Mouse (Mus musculus): ENCODE data around the gene Abca3. TPM values are rescaled to one million over a fixed set of nuclear protein-coding genes. Genes with fewer than 3 reads are reported as not detected.
A peak's percentile ranks its signal among the peaks of the same experiment; 100 is the strongest.

Abca3 gene
- 57.0 and 58.6 TPM in 2 replicates for polyA plus RNA-seq (2012; rRNA removed)

GRCm38 (mm10) chr17:24351760-24352357 lies at the start of gene Abca3:
Gene Abca3, plus strand, starts transcription at chr17:24351950.
- H3K27ac ChIP-seq (ENCODE audit: insufficient read depth, low read length) = peak within 1 kb of the TSS; percentile 72
- peak; percentile 98 to 99 for DNase-seq
- peak within 1 kb of the TSS; percentile 74 for H3K4me3 ChIP-seq (replicated peaks; ENCODE audit: insufficient read depth, low read depth, low read length)
- no peaks in the 10 kb centered on the region for H3K27me3 ChIP-seq (ENCODE audit: control insufficient read depth, insufficient read depth, low read length)
- WGBS = under 1% methylated on average over 48 of the region's 55 CpGs
- TF ChIP-seq POLR2A (IDR thresholded peaks at IDR 0.05; ENCODE audit: borderline replicate concordance, insufficient read depth, low read length) (peak; percentile 74), CTCF (IDR thresholded peaks at IDR 0.05; ENCODE audit: borderline replicate concordance, insufficient read depth, low read depth, low read length) (peak; percentile 97)
- peaks cover 14% of the 10 kb centered on the region for H3K4me1 ChIP-seq (ENCODE audit: control insufficient read depth, insufficient read depth, low read length)

GRCm38 (mm10) chr17:24307500-24307899 lies 44.2 kb upstream of the Abca3 start:
- TF ChIP-seq CTCF (IDR thresholded peaks at IDR 0.05; ENCODE audit: borderline replicate concordance, insufficient read depth, low read depth, low read length) (peak; percentile 85), POLR2A (IDR thresholded peaks at IDR 0.05; ENCODE audit: borderline replicate concordance, insufficient read depth, low read length) (no peak)
- DNase-seq = peak; percentile 50 to 52
- H3K4me3 ChIP-seq (replicated peaks; ENCODE audit: insufficient read depth, low read depth, low read length) = no peak overlapping the region
- WGBS = 31% methylated on average over 4 of the region's 4 CpGs
- H3K4me1 ChIP-seq (ENCODE audit: control insufficient read depth, insufficient read depth, low read length) = no peaks in the 10 kb centered on the region
- no peak overlapping the region for H3K27ac ChIP-seq (ENCODE audit: insufficient read depth, low read length)
- no peaks in the 10 kb centered on the region for H3K27me3 ChIP-seq (ENCODE audit: control insufficient read depth, insufficient read depth, low read length)

GRCm38 (mm10) chr17:24320826-24321225 lies 30.9 kb upstream of the Abca3 start:
- DNase-seq = no peak
- TF ChIP-seq CTCF (IDR thresholded peaks at IDR 0.05; ENCODE audit: borderline replicate concordance, insufficient read depth, low read depth, low read length) = no peak
- TF ChIP-seq POLR2A (IDR thresholded peaks at IDR 0.05; ENCODE audit: borderline replicate concordance, insufficient read depth, low read length) = no peak

GRCm38 (mm10) chr17:24325051-24325450 lies 26.7 kb upstream of the Abca3 start:
- Histone ChIP-seq H3K27me3 (ENCODE audit: control insufficient read depth, insufficient read depth, low read length) (no peaks in the 10 kb centered on the region), H3K27ac (ENCODE audit: insufficient read depth, low read length) (no peak overlapping the region), H3K4me1 (ENCODE audit: control insufficient read depth, insufficient read depth, low read length) (no peaks in the 10 kb centered on the region), H3K4me3 (replicated peaks; ENCODE audit: insufficient read depth, low read depth, low read length) (no peak overlapping the region)
- TF ChIP-seq CTCF (IDR thresholded peaks at IDR 0.05; ENCODE audit: borderline replicate concordance, insufficient read depth, low read depth, low read length) (no peak), POLR2A (IDR thresholded peaks at IDR 0.05; ENCODE audit: borderline replicate concordance, insufficient read depth, low read length) (no peak)
- WGBS = 83% methylated on average over 10 of the region's 10 CpGs
- DNase-seq = no peak

More at GRCm38 (mm10) chr17:24320826-24321225, 30.9 kb upstream of the Abca3 start:
- 76% methylated on average over 3 of the region's 3 CpGs for WGBS
- Histone ChIP-seq H3K27ac (ENCODE audit: insufficient read depth, low read length) (no peak overlapping the region), H3K27me3 (ENCODE audit: control insufficient read depth, insufficient read depth, low read length) (no peaks in the 10 kb centered on the region; the same call in 1 of the 2 replicates), H3K4me3 (replicated peaks; ENCODE audit: insufficient read depth, low read depth, low read length) (no peak overlapping the region), H3K4me1 (ENCODE audit: control insufficient read depth, insufficient read depth, low read length) (no peaks in the 10 kb centered on the region)

GRCm38 (mm10) chr17:24327656-24328055 lies 24.1 kb upstream of the Abca3 start:
- no peak overlapping the region for H3K4me3 ChIP-seq (replicated peaks; ENCODE audit: insufficient read depth, low read depth, low read length)
- H3K4me1 ChIP-seq (ENCODE audit: control insufficient read depth, insufficient read depth, low read length) = no peaks in the 10 kb centered on the region
- DNase-seq = no peak
- H3K27ac ChIP-seq (ENCODE audit: insufficient read depth, low read length) = no peak overlapping the region
- no peak for TF ChIP-seq CTCF (IDR thresholded peaks at IDR 0.05; ENCODE audit: borderline replicate concordance, insufficient read depth, low read depth, low read length)
- no peak for TF ChIP-seq POLR2A (IDR thresholded peaks at IDR 0.05; ENCODE audit: borderline replicate concordance, insufficient read depth, low read length)
- H3K27me3 ChIP-seq (ENCODE audit: control insufficient read depth, insufficient read depth, low read length) = no peaks in the 10 kb centered on the region
- 82% methylated on average over 7 of the region's 7 CpGs for WGBS

GRCm38 (mm10) chr17:24344672-24345071 lies 7.1 kb upstream of the Abca3 start:
- Histone ChIP-seq H3K27me3 (ENCODE audit: control insufficient read depth, insufficient read depth, low read length) (no peaks in the 10 kb centered on the region), H3K4me1 (ENCODE audit: control insufficient read depth, insufficient read depth, low read length) (no peaks in the 10 kb centered on the region), H3K27ac (ENCODE audit: insufficient read depth, low read length) (no peak overlapping the region), H3K4me3 (replicated peaks; ENCODE audit: insufficient read depth, low read depth, low read length) (no peak overlapping the region)
- WGBS = 89% methylated on average over 8 of the region's 8 CpGs
- no peak for TF ChIP-seq POLR2A (IDR thresholded peaks at IDR 0.05; ENCODE audit: borderline replicate concordance, insufficient read depth, low read length)
- no peak for TF ChIP-seq CTCF (IDR thresholded peaks at IDR 0.05; ENCODE audit: borderline replicate concordance, insufficient read depth, low read depth, low read length)
- DNase-seq = no peak

- no peak overlapping the region for H3K4me3 ChIP-seq (replicated peaks; ENCODE audit: insufficient read depth, low read depth, low read length)
- WGBS = 57% methylated on average over 7 of the region's 7 CpGs
- no peak for TF ChIP-seq CTCF (IDR thresholded peaks at IDR 0.05; ENCODE audit: borderline replicate concordance, insufficient read depth, low read depth, low read length)
- no peak for TF ChIP-seq POLR2A (IDR thresholded peaks at IDR 0.05; ENCODE audit: borderline replicate concordance, insufficient read depth, low read length)
Observed at GRCm38 (mm10) chr17:24346831-24347230, 4.9 kb upstream of the Abca3 start.

GRCm38 (mm10) chr17:24349176-24349575 lies 2.6 kb upstream of the Abca3 start:
- no peak for DNase-seq
- H3K27me3 ChIP-seq (ENCODE audit: control insufficient read depth, insufficient read depth, low read length) = no peaks in the 10 kb centered on the region
- H3K4me1 ChIP-seq (ENCODE audit: control insufficient read depth, insufficient read depth, low read length) = peaks cover 5% of the 10 kb centered on the region
- no peak overlapping the region for H3K4me3 ChIP-seq (replicated peaks; ENCODE audit: insufficient read depth, low read depth, low read length)
- H3K27ac ChIP-seq (ENCODE audit: insufficient read depth, low read length) = no peak overlapping the region
- WGBS = 67% methylated on average over 2 of the region's 2 CpGs
- TF ChIP-seq POLR2A (IDR thresholded peaks at IDR 0.05; ENCODE audit: borderline replicate concordance, insufficient read depth, low read length) = no peak
- TF ChIP-seq CTCF (IDR thresholded peaks at IDR 0.05; ENCODE audit: borderline replicate concordance, insufficient read depth, low read depth, low read length) = no peak

More at GRCm38 (mm10) chr17:24346831-24347230, 4.9 kb upstream of the Abca3 start:
- Histone ChIP-seq H3K27ac (ENCODE audit: insufficient read depth, low read length) (no peak overlapping the region), H3K4me1 (ENCODE audit: control insufficient read depth, insufficient read depth, low read length) (no peaks in the 10 kb centered on the region), H3K27me3 (ENCODE audit: control insufficient read depth, insufficient read depth, low read length) (no peaks in the 10 kb centered on the region)
- no peak for DNase-seq
